Mouse (Mus musculus) cerebellum, postnatal 25 days (tissue): ENCODE measurements around the gene Ckap2.

Source experiments
- DNase-seq, 2 experiments: peaks; one replicate each; pipeline ENCODE4 v3.0.0; 2021; ENCODE audit warnings: mixed read lengths in 2 of 2

The Ckap2 gene

GRCm38 (mm10) chr8:22147706-22148366, 37.8 kb downstream of the Ckap2 start:
- no peak for DNase-seq

- DNase-seq, result no peak
Measured at GRCm38 (mm10) chr8:22145831-22146230, 39.8 kb downstream of the Ckap2 start.

DNA sequence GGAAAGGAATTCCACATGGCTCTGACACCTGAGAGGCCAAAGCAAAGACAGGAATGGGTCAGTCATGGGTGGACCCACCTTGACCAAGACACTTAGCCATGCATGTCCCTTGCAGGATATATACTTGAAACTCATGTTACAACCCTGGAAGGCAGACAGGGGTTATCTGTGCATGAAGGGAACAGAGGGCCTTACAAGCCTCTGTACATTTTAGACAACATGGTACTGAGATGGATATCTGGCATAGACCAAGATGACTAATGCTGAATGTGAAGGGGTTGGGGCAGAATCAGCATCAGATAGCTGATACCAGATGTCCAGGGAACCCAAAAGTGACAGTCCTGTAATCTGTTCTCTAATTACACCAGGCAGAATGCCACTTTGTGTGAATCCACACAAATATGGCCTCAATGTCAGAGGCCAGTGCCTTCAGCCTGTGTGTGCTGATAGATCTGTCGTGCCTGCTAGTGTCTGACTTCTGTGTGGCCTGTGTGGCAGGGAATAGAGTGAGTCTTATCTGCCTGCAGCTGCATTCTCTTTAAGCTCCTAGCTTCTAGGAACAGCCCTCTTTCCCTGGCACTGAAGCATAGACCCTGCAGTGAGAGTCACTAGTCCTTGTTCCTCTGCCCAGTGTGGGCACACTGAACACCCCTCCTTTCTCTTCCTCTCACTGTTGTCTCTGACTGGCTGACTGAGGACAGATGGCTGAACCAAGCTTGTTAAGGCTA, 41.7 kb downstream of the Ckap2 start:
- peak in 1 of 2 experiments; percentile 21 for DNase-seq

DNA sequence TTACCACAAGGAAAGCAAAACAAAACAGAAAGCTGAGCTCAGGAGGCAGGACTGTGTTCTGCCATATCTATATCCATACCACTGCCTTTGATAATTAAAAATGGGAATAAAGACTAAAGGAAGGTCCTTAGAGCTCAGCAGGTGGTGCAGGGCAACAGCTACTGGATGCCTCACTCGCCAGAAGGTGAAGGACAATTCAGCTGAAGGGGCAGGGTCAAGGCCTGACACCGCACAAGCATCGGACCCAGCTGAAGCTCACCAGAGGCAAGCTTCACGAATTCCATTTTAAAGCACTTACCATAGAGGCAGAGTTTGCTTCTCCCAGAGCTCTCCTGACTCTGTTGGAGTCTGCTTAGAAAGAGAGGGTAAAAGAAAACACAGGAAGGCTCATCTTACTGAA, 43.0 kb downstream of the Ckap2 start:
- no peak for DNase-seq

DNA sequence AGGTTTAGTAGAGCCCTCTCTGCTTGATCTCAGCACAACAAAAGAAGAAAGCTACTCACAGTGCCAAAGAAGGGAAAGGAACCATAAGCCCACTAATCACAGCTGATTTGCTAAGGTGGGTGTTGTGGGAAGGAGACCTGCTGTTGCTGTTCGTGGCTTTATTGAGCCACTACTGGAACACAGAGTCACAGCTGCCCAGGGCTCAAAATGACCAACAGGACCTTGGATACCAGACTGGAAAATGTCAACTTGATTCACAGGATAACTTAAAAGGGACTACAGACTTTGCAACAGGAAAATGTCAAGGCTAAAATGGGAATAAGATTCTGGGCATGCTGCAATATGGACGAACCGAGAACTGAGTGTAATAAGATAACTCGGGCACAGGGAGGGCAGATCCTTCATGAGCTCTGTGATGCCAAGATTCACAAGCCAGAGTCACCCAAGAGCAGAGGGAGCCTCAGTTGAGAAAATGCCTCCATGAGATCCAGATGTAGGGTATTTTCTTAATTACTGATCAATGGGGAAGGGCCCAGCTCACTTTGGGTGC, 43.7 kb downstream of the Ckap2 start:
- DNase-seq, result no peak

DNA sequence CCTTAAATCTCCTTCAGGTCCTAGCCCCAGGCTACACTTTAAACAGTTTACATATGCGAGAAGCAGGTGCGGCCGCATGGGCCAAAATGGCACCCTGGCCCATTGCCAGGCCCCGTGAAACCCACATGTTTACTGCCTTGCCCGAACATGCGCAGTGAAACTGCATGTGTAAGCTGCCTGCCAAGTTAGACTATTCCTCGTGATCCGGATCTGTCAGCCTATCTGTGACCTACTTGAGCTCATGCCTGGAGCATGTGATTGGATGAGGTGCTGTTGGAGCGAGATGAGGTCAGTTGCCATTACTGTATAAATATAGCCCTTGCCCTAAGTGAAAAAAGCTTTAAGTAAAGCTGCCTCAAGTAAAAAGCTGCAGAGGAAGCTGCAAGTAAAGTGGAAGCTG, 49.2 kb downstream of the Ckap2 start:
- DNase-seq, result peak; percentile 48 to 65

- DNase-seq, result no peak
Measured at GRCm38 (mm10) chr8:22134750-22135135, 50.9 kb downstream of the Ckap2 start.

DNA sequence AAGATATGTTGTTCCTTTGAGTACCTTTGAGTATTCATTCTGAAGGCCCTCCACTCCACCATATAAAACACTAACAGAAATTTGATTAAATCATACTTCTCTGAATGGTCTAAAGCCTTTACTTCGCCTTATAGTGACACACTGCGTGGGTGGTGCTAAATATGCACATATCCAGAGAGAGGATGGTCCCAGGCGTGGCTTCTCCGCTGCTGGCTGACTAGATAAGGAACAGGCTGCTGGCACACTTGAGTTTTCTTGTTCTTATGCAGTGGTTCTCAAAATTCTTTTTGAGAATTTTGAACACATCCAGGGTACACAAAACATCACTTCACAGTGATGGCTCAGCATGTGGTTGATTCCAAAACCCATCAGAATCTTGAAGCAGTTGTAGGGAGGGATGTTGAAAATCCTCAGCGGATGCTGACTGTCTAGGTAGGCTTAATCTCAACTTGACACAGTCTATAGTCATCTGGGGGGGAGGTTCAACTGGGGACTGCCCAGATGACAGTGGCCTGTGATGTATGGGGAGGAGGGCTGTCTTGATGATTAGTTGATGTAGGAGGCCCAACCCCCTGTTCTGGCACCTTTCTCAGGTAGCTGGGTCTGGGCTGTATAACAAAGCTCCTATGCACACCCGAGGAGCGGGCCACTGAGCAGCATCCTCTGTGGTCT, 51.4 kb downstream of the Ckap2 start:
- no peak for DNase-seq

- no peak for DNase-seq
Measured at GRCm38 (mm10) chr8:22132062-22132461, 53.6 kb downstream of the Ckap2 start.

DNA sequence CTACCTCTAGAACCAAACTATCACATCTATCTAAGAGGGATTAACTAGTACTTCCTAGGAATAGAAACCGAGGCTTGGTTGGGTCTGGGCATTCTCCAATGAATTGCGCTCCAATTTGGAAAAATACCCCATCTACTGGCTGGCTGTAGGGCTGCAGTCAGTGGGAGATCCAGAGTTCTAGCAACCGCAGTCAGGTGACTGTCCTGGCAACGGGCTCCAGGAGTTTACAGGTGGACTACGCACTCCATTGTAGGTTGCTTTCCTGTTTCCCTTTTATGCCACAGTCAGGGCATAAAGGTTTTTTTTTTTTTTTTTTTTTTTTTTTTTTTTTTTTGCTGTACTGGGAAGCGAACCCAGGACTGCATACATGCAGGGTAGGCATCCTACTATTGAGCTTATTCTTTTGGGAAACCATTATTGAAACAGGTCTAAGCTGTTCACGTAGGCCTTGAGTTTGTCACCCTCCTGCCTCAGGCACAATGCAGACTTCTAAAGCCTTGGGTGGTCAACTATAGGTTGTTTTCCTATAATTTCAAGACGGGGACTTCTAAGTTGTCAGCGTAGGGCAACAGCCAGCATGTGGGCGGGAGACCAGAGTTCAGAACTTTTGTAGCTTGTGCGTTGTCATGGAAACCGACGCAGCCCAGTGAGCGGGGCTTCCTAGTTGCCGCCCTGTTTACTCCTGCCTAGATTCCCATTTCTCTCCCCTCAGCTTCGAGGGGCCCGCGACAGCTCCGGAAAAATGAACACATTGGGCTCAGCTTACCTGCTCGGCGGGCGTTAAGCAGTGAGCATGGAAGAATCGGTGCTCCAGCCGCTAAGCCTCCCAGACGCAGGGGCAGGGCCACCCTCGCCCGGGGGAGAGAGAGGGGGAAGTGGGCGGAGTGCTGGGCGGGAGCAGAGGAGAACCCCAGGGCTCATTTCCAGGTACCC, 61.1 kb downstream of the Ckap2 start, which contains the start of gene Nek5:
TSS of gene Nek5 (minus strand) at position 834 of the 933 bp plus-strand sequence.
- peak in 1 of 2 experiments; percentile 14 for DNase-seq
